38 mouse cellular contexts compared by ENCODE assay signal in genomic region chr7:15906602-15907001, GRCm38 (mm10). TPM values are rescaled to one million over a fixed set of nuclear protein-coding genes. Genes with fewer than 3 reads are reported as not detected.
"Had no signal": no experiment of that assay in that cellular context is flagged by ENCODE, and none has a peak within 500 bp of the region (broad histone marks: within the 10 kb centered on the region; RNA-seq: fewer than 3 reads in every experiment).

No protein-coding gene starts in this region.

- H3K27me3 ChIP-seq: embryonic facial prominence, embryonic 12.5 days; embryonic facial prominence, embryonic 13.5 days; embryonic facial prominence, embryonic 15.5 days; forebrain, embryonic 12.5 days; forebrain, embryonic 13.5 days; forebrain, embryonic 15.5 days had no signal

- H3K36me3 ChIP-seq: embryonic facial prominence, embryonic 10.5 days; embryonic facial prominence, embryonic 12.5 days; embryonic facial prominence, embryonic 13.5 days; embryonic facial prominence, embryonic 15.5 days; forebrain, embryonic 10.5 days; forebrain, embryonic 12.5 days; forebrain, embryonic 15.5 days had no signal

- H3K4me3 ChIP-seq: embryonic facial prominence, embryonic 10.5 days; embryonic facial prominence, embryonic 12.5 days; embryonic facial prominence, embryonic 13.5 days; embryonic facial prominence, embryonic 15.5 days; erythroblast, embryonic 14.5 days; forebrain, embryonic 10.5 days; forebrain, embryonic 12.5 days; forebrain, embryonic 13.5 days; forebrain, embryonic 15.5 days; gastrocnemius, adult 2 months; heart, adult 2 months had no signal

- DNase-seq: cerebellum, adult 2 months; cerebellum, adult 8-10 months; cerebellum, adult 9-10 months; cerebellum, adult 9-11 months; cerebellum, postnatal 10 days; cerebellum, postnatal 14 days; cerebellum, postnatal 25 days; cerebellum, postnatal 36 days; embryo, embryonic 11 days; forebrain, postnatal 0 days; gastrocnemius, adult 2 months; gastrocnemius, postnatal 10 days; gastrocnemius, postnatal 14 days; gastrocnemius, postnatal 25 days; gastrocnemius, postnatal 36 days; heart, adult 18-20 months; heart, adult 2 months had no signal

- H3K4me1 ChIP-seq: embryonic facial prominence, embryonic 10.5 days; embryonic facial prominence, embryonic 12.5 days; embryonic facial prominence, embryonic 13.5 days; embryonic facial prominence, embryonic 15.5 days; forebrain, embryonic 10.5 days; forebrain, embryonic 12.5 days; forebrain, embryonic 13.5 days; forebrain, embryonic 15.5 days had no signal

- H3K9me3 ChIP-seq: embryonic facial prominence, embryonic 10.5 days; embryonic facial prominence, embryonic 12.5 days; embryonic facial prominence, embryonic 13.5 days; embryonic facial prominence, embryonic 15.5 days; forebrain, embryonic 10.5 days; forebrain, embryonic 12.5 days; forebrain, embryonic 13.5 days; forebrain, embryonic 15.5 days had no signal

- H3K27ac ChIP-seq: embryonic facial prominence, embryonic 10.5 days; embryonic facial prominence, embryonic 12.5 days; embryonic facial prominence, embryonic 13.5 days; embryonic facial prominence, embryonic 15.5 days; forebrain, embryonic 10.5 days; forebrain, embryonic 12.5 days; forebrain, embryonic 13.5 days; forebrain, embryonic 15.5 days; gastrocnemius, adult 2 months; heart, adult 2 months had no signal

RNA-seq across cellular contexts. Expression of gene Crxos, which starts 24.2 kb away (rescaled TPM):
- total RNA-seq: common myeloid progenitor, adult 5-6 weeks; forebrain, postnatal 0 days; gastrocnemius, adult 18-20 months; gastrocnemius, adult 2 months; gastrocnemius, adult 8-10 months; gastrocnemius, postnatal 10 days; gastrocnemius, postnatal 14 days; gastrocnemius, postnatal 25 days; gastrocnemius, postnatal 36 days; gastrocnemius, postnatal 4 days; granulocyte monocyte progenitor cell, adult 5-6 weeks; heart, adult 18-20 months; heart, adult 2 months; heart, adult 8-10 months had no signal
- polyA plus RNA-seq: cerebellum, adult 2 months; embryonic facial prominence, embryonic 10.5 days; embryonic facial prominence, embryonic 11.5 days; embryonic facial prominence, embryonic 12.5 days; embryonic facial prominence, embryonic 13.5 days; embryonic facial prominence, embryonic 14.5 days; embryonic facial prominence, embryonic 15.5 days; forebrain, embryonic 10.5 days; forebrain, embryonic 11.5 days; forebrain, embryonic 12.5 days; forebrain, embryonic 13.5 days; forebrain, embryonic 14.5 days; forebrain, embryonic 16.5 days; forebrain, postnatal 0 days; gonadal fat pad, adult 2 months; heart, adult 2 months had no signal

RNA-seq across cellular contexts. Expression of gene Crx, which starts 26.8 kb away (rescaled TPM):
- total RNA-seq: common myeloid progenitor, adult 5-6 weeks; gastrocnemius, adult 18-20 months; gastrocnemius, adult 2 months; gastrocnemius, adult 8-10 months; gastrocnemius, postnatal 10 days; gastrocnemius, postnatal 14 days; gastrocnemius, postnatal 25 days; gastrocnemius, postnatal 36 days; gastrocnemius, postnatal 4 days; granulocyte monocyte progenitor cell, adult 5-6 weeks; heart, adult 18-20 months; heart, adult 2 months; heart, adult 8-10 months had no signal
- polyA plus RNA-seq: cerebellum, adult 2 months; embryonic facial prominence, embryonic 12.5 days; embryonic facial prominence, embryonic 13.5 days; embryonic facial prominence, embryonic 14.5 days; erythroblast, embryonic 14.5 days; forebrain, embryonic 11.5 days; forebrain, embryonic 12.5 days; forebrain, embryonic 13.5 days; forebrain, embryonic 16.5 days; gonadal fat pad, adult 2 months; heart, adult 2 months had no signal
